Mouse (Mus musculus) lung, adult 2 months (tissue): ENCODE results near the gene Rasgef1a.

Experiments used
- CTCF ChIP-seq: fragments of 200-500 bp; IDR thresholded peaks from 2 replicates; pipeline ENCODE4 v1.5.1; 2011; ENCODE audit warnings: mild to moderate bottlenecking, low read length, control low read depth; ENCODE audit not compliant: insufficient read depth
- POLR2A ChIP-seq: fragments of 200-500 bp; IDR thresholded peaks from 2 replicates; pipeline ENCODE4 v1.6.1; 2011; ENCODE audit warnings: low read depth, mild to moderate bottlenecking, control low read depth, low read length, borderline replicate concordance; ENCODE audit errors: extremely low read depth

DNA sequence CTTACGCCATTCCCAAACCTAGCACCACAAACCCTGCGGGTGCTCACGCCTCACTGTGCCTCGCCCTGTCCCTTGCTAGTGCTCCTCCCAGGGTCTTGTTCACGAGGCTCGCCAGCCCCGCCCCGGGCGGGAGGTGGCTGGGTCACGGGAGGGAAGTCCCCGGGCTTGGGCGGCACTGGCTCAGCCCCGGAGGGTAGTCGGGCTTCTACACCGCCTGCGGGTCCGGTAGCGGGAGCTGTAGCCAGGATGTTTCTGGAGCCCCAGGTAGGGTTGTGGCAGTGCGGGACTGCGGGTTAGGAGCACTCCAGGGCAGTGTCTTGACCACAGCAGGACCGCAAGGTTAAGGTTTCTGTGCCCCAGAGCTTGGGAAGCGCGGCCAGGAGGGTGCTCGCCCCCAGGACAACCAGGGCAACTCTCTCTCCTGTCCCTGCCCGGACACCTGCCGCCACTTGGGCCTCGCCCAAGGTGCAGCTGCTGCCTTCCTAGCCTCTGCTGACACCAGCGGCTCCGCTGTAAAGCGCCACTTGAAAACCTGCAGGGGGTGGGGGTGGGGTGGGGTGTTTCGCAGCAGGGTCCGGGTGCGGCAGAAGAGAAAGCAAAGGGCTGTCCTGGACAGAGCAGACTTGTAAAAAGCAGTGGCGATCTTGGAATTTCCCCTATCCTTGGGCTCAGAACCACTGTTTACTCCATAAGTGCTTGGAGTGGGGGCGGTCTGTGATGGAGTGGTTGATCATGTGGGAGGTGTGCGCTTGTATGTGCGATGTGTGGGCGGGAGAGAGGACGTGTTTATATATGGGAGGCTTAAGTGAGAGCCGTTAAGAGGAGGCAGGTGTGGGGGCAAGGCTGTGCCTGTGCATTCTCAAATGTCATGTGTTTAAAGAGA lies 55.2 kb downstream of the Rasgef1a start:
- no peak for TF ChIP-seq CTCF
- TF ChIP-seq POLR2A, result peak; percentile 75; the same call in 1 of the 2 replicates
